Mouse (Mus musculus) right cerebral cortex, postnatal 36 days (tissue): ENCODE data around the gene Rln1.

Experiments
- DNase-seq, 2 experiments: peaks; one replicate each; pipeline ENCODE4 v3.0.0; 2022; ENCODE audit warnings: low spot score in 2 of 2, mixed read lengths in 1 of 2

The Rln1 gene

DNA sequence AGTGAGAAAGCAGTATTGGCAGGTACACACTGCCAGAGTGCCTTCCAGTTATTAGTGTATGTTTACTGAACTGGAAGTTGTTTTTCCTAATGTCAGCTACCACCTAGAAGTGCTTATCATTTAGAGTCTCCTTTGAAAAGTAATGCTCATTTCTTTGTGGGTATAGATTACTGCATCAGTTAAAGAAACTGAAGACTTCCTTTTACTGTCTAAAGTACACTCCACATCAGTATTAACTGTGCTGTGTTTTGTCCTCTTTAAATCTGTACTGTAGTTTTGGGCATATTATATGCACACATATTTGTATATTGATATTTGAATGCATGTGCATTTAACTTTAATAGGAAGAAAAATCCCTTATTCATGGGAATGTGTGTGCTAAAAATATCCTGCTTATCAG lies 38.3 kb downstream of the Rln1 start:
- no peak for DNase-seq

DNA sequence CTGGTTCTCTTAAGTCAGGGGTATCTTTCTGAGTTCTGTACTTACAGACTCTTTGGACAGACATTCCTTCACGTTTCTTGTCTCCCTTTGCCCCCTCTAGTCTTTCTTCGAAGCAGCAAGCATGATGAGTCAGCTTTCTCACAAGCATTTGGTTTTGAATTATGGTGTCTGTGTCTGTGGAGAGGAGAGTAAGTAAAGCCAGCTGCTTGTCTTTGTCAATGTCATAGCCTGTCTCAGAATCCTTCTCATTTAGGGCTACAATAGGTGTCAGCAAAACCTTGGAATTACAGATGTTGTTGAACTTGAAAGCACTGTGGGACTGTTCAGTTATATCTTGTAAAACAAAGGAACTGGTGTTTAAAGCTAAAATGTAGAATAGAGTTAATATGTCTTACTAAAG lies 39.7 kb downstream of the Rln1 start:
- no peak for DNase-seq

DNA sequence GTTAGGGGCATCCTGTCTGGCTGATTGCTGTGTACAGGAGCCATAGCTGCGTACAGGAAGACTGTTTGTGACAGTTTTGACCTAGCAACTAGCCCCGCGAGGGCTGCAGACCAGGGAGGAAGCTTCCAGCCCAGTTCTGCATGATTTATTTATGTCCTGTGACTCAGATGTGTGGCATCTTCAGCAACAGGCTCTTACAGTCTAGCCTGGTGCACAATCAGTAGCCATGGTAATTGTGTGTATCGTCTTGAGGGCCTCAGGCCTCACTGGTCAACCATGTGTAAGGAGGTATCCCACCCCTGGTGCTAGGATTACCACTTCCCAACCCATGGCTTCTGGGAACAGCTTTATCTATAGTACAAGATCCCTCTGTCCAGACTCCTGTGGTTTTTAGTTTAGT lies 41.9 kb downstream of the Rln1 start:
- DNase-seq = no peak

DNA sequence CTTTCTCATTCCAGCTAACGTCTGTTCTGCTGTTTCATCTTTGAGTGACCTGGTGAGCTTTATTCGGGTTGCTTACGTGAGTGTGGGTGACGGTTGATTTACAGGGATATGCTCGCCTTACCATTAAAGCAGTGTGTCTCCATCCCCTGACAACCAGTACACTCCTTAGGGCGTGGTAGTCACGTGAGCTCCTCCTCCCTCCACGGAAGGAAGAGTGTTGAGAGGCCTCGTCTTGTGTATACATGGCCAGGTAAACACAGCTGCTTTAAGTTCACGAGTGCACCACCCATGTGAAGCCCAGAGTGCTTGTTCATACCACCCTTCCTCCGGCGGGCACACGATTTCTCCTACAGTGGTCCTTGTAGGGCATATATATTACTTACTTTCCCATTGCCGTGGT lies 42.9 kb downstream of the Rln1 start:
- no peak for DNase-seq

DNA sequence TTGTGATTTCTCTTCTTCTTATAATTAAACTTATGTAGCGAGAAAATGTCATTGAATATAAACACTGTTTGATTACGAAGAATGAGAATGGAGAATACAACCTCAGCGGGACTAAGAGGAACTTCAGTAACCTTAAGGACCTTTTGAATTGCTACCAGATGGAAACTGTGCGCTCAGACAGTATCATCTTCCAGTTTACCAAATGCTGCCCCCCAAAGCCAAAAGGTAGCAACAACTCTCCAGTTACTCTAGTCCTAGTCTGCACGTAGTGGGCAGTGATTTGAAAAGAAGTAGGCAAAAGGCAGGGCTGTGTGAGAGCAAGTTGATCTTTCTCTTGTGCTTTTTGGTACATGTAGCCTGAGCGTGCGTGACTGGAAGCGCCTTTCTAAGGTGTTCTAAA lies 46.6 kb downstream of the Rln1 start:
- DNase-seq = no peak

DNA sequence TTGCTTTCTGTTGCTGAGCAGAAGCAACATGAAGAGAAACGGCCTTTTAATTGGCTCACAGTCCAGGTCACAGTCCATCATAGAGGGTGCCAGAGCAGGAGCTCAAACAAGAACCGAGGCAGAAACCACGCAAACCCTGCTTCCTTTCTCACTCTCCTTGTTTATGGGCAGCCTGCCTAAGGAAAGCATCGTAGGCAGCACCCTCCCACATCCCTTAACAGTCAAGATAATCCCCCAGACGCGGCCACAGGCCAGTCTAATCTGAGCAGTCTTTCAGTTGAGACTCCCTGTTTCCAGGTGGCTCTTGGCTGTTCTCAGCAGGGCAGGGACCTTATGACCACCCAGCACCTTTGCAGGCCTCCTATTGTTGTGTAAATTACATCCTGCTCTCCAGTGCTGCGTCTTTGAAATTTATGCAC lies 49.0 kb downstream of the Rln1 start:
- no peak for DNase-seq
